Mouse (Mus musculus) ES-E14 (cell line): ENCODE measurements at regions not wholly inside any gene's neighbourhood (a gene's known extent, or its start where the extent isn't known, plus 50 kb on each side); places are given as distances from the start of the nearest gene placed in this dataset.

Experiments used
- DNase-seq: peaks from one replicate; pipeline ENCODE4 v3.0.0-alpha.2; 2013; ENCODE audit warnings: low read depth, low spot score
- H3K27ac ChIP-seq: 2 replicates; pipeline ENCODE4 v1.5.1; 2012; ENCODE audit warnings: low read depth, mild to moderate bottlenecking, low read length, moderate library complexity, mixed read lengths; ENCODE audit not compliant: poor library complexity, insufficient read depth, severe bottlenecking
- H3K36me3 ChIP-seq: 2 replicates; pipeline ENCODE4 v1.6.1; 2012; ENCODE audit warnings: mild to moderate bottlenecking, low read length, moderate library complexity, mixed read lengths; ENCODE audit not compliant: control insufficient read depth, poor library complexity, insufficient read depth, severe bottlenecking
- H3K4me1 ChIP-seq, 2 experiments: fragments of 150-350 bp in 1 of 2; sonication (generic) in 1 of 2; 2 replicates each; pipeline ENCODE4 v1.6.1; 2012; ENCODE audit warnings: low read length in 2 of 2, mild to moderate bottlenecking in 1 of 2, mixed read lengths in 1 of 2; ENCODE audit not compliant: control insufficient read depth in 2 of 2, insufficient read depth in 2 of 2, poor library complexity in 1 of 2
- H3K4me3 ChIP-seq, 2 experiments: fragments of 150-350 bp in 1 of 2; sonication (generic) in 1 of 2; 2 replicates each; pipeline ENCODE4 v1.5.1; 2012; ENCODE audit warnings: low read length in 2 of 2, low read depth in 1 of 2, mild to moderate bottlenecking in 1 of 2, mixed read lengths in 1 of 2; ENCODE audit not compliant: insufficient read depth in 1 of 2, poor library complexity in 1 of 2, severe bottlenecking in 1 of 2
- H3K9ac ChIP-seq: 2 replicates; pipeline ENCODE4 v1.6.1; 2012; ENCODE audit warnings: low read depth, mild to moderate bottlenecking, low read length, mixed read lengths; ENCODE audit not compliant: poor library complexity, insufficient read depth, severe bottlenecking
- H3K9me3 ChIP-seq: fragments of 150-350 bp; sonication (generic); 2 replicates; pipeline ENCODE4 v1.6.1; 2012; ENCODE audit warnings: low read depth, mild to moderate bottlenecking, low read length; ENCODE audit not compliant: control insufficient read depth, insufficient read depth
- CHD2 ChIP-seq: IDR thresholded peaks from 2 replicates; pipeline ENCODE4 v1.6.1; 2014; ENCODE audit warnings: mild to moderate bottlenecking, low read depth, low read length, inconsistent platforms
- HCFC1 ChIP-seq: IDR thresholded peaks from 2 replicates; pipeline ENCODE4 v1.6.1; 2012; ENCODE audit warnings: low read length, inconsistent platforms, borderline replicate concordance; ENCODE audit not compliant: insufficient read depth
- MAFK ChIP-seq: IDR thresholded peaks from 2 replicates; pipeline ENCODE4 v1.6.1; 2014; ENCODE audit warnings: mild to moderate bottlenecking, low read depth, low read length, inconsistent platforms; ENCODE audit not compliant: insufficient read depth
- ZC3H11A ChIP-seq: IDR thresholded peaks from 2 replicates; pipeline ENCODE4 v1.6.1; 2012; ENCODE audit warnings: low read depth, mild to moderate bottlenecking, inconsistent platforms, low read length, borderline replicate concordance
- ZNF384 ChIP-seq: IDR thresholded peaks from 2 replicates; pipeline ENCODE4 v1.6.1; 2012; ENCODE audit warnings: low read depth, low read length, inconsistent platforms
- in situ Hi-C, 2 experiments: fragments of 600-800 bp; cut with MboI; formaldehyde crosslinking; loops; one replicate each; pipeline ENCODE4 v1.15.1; 2025; ENCODE audit warnings: low sequenced_read_pairs in 2 of 2, inconsistent platforms in 1 of 2; ENCODE audit not compliant: unreplicated experiment in 2 of 2

DNA sequence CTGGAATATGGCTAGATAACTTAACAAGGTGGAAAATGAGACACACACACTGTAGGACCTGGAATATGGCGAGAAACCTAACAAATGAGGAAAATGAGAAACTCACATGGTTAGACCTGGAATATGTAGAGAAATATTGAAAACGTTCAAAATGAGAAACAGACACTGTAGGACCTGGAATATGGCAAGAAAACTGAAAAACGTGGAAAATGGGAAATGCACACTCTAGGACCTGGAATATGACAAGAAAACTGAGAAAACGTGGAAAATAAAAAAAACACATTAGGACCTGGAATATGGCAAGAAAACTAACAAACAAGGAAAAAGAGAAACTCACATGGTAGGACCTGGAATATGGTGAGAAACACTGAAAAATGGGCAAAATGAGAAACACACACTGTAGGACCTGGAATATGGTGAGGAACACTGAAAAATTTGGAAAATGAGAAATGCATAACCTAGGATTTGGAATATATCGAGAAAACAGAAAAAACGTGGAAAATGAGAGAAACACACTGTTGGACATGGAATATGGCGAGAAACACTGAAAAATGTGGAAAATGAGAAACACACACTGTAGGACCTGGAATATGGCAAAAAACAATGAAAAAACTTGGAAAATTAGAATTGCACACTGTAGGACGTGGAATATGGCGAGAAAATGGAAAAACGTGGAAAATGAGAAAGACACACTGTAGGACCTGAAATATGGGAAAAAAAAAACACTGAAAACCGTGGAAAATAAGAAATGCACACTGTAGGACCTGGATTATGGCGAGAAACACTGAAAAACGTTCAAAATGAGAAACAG is 77.3 kb upstream of the Vmn1r2 start:
- Histone ChIP-seq H3K36me3 (no peaks in the 10 kb centered on the region), H3K9ac (no peak overlapping the region), H3K4me3 (no peak overlapping the region), H3K4me1 (no peaks in the 10 kb centered on the region), H3K9me3 (peaks cover 9% of the 10 kb centered on the region), H3K27ac (no peak overlapping the region)
- in situ Hi-C loops: no loop called here
- no peak for DNase-seq
- TF ChIP-seq ZC3H11A: no peak
- no peak for TF ChIP-seq HCFC1
- no peak for TF ChIP-seq CHD2
- TF ChIP-seq ZNF384: no peak
- no peak for TF ChIP-seq MAFK

DNA sequence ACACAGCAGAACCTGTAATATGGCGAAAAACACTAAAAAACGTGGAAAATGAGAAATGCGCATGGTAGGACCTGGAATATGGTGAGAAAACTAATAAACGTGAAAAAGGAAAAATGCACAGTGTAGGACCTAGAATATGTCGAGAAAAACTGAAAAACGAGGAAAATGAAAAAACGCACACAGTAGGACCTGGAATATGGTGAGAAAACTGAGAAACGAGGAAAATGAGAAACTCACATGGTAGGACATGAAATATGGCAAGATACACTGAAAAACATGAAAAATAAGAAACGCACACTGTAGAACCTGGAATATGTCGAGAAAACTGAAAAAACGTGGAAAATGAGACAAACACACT is 76.8 kb upstream of the Vmn1r2 start:
- Histone ChIP-seq H3K9ac (no peak overlapping the region), H3K36me3 (no peaks in the 10 kb centered on the region), H3K9me3 (peaks cover 9% of the 10 kb centered on the region), H3K4me1 (no peaks in the 10 kb centered on the region), H3K27ac (no peak overlapping the region), H3K4me3 (no peak overlapping the region)
- DNase-seq: no peak
- in situ Hi-C loops: no loop called here
- TF ChIP-seq MAFK (no peak), ZC3H11A (no peak), ZNF384 (no peak), CHD2 (no peak), HCFC1 (no peak)

DNA sequence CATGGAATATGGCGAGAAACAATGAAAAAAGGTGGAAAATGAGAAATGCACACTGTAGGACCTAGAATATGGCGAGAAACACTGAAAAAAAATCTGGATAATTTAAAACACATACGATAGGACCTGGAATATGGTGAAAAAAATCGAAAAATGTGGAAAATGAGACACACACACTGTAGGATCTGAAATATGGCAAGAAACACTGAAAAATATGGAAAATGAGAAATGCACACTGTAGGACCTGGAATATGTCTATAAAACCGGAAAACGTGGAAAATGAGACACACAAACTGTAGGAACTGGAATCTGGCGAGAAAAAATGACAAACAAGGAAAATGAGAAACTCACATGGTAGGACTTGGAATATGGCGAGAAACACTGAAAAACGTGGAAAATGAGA is 76.4 kb upstream of the Vmn1r2 start:
- H3K4me3 ChIP-seq: no peak overlapping the region
- peaks cover 9% of the 10 kb centered on the region for H3K9me3 ChIP-seq
- H3K27ac ChIP-seq: no peak overlapping the region
- in situ Hi-C loops: no loop called here
- H3K36me3 ChIP-seq: no peaks in the 10 kb centered on the region
- H3K9ac ChIP-seq: no peak overlapping the region
- H3K4me1 ChIP-seq: no peaks in the 10 kb centered on the region
- no peak for TF ChIP-seq MAFK
- no peak for TF ChIP-seq ZC3H11A
- TF ChIP-seq HCFC1: no peak
- TF ChIP-seq ZNF384: no peak
- no peak for TF ChIP-seq CHD2
- no peak for DNase-seq
